Mouse (Mus musculus): ENCODE measurements around the gene Incenp.

- TF ChIP-seq POLR2A (IDR thresholded peaks at IDR 0.05; ENCODE audit: borderline replicate concordance, insufficient read depth, low read length): no peak
- TF ChIP-seq CTCF (IDR thresholded peaks at IDR 0.05; ENCODE audit: borderline replicate concordance, insufficient read depth, low read depth, low read length): no peak
These were observed 13.0 kb downstream of the Incenp start for GRCm38 (mm10) chr19:9886348-9886747.
